Mouse (Mus musculus): ENCODE results near the gene Vrk1. TPM values are rescaled to one million over a fixed set of nuclear protein-coding genes. Genes with fewer than 3 reads are reported as not detected.

The Vrk1 gene
- polyA plus RNA-seq, 1 experiment = 10.3 TPM

GRCm38 (mm10) chr12:106027372-106027771 is 17.3 kb downstream of the Vrk1 start:
- H3K4me2 ChIP-seq (ENCODE audit: low read depth) = no peak overlapping the region
- no peak overlapping the region for H3K4me3 ChIP-seq
- peaks cover 43% of the 10 kb centered on the region for H3K79me2 ChIP-seq (ENCODE audit: control insufficient read depth, insufficient read depth)
- H3K36me3 ChIP-seq (ENCODE audit: control insufficient read depth, insufficient read depth) = no peaks in the 10 kb centered on the region
- no peak overlapping the region for H3ac ChIP-seq (ENCODE audit: control insufficient read depth, insufficient read length)
- H3K27me3 ChIP-seq (ENCODE audit: control insufficient read depth, insufficient read depth, insufficient read length) = no peaks in the 10 kb centered on the region
- TF ChIP-seq MYOG (IDR thresholded peaks at IDR 0.05; ENCODE audit: control insufficient read depth in 1 of 3, insufficient read depth in 1 of 3, insufficient read length in 2 of 3, low read depth in 2 of 3) (no peak), MYOD1 (IDR thresholded peaks at IDR 0.05; ENCODE audit: control insufficient read depth in 1 of 3, insufficient read length in 2 of 3, low read depth in 2 of 3) (no peak), E2F4 (IDR thresholded peaks at IDR 0.05; ENCODE audit: insufficient read depth) (no peak), POLR2AphosphoS2 (IDR thresholded peaks at IDR 0.05; ENCODE audit: insufficient read length, low read depth) (no peak), TCF12 (IDR thresholded peaks at IDR 0.05; ENCODE audit: insufficient read depth, poor library complexity, severe bottlenecking) (no peak), POLR2A (IDR thresholded peaks at IDR 0.05; ENCODE audit: insufficient read length, low read depth) (no peak), MAX (IDR thresholded peaks at IDR 0.05; ENCODE audit: low read depth) (no peak), USF1 (IDR thresholded peaks at IDR 0.05; ENCODE audit: low read depth) (no peak), CEBPB (IDR thresholded peaks at IDR 0.05; ENCODE audit: insufficient read depth, poor library complexity, severe bottlenecking) (no peak), TCF3 (IDR thresholded peaks at IDR 0.05; ENCODE audit: insufficient read length, low read depth) (no peak), REST (IDR thresholded peaks at IDR 0.05; ENCODE audit: insufficient read depth, insufficient read length) (no peak), SRF (IDR thresholded peaks at IDR 0.05; ENCODE audit: control insufficient read depth, insufficient read length, low read depth) (no peak)

GRCm38 (mm10) chr12:106029582-106029981 is 19.6 kb downstream of the Vrk1 start:
- no peaks in the 10 kb centered on the region for H3K27me3 ChIP-seq (ENCODE audit: control insufficient read depth, insufficient read depth, insufficient read length)
- no peak overlapping the region for H3K4me2 ChIP-seq (ENCODE audit: low read depth)
- no peaks in the 10 kb centered on the region for H3K36me3 ChIP-seq (ENCODE audit: control insufficient read depth, insufficient read depth)
- no peak overlapping the region for H3K4me3 ChIP-seq
- TF ChIP-seq SRF (IDR thresholded peaks at IDR 0.05; ENCODE audit: control insufficient read depth, insufficient read length, low read depth) (no peak), MYOD1 (IDR thresholded peaks at IDR 0.05; ENCODE audit: control insufficient read depth in 1 of 3, insufficient read length in 2 of 3, low read depth in 2 of 3) (no peak)
- no peak overlapping the region for H3ac ChIP-seq (ENCODE audit: control insufficient read depth, insufficient read length)
- H3K79me2 ChIP-seq (ENCODE audit: control insufficient read depth, insufficient read depth) = peaks cover 33% of the 10 kb centered on the region

GRCm38 (mm10) chr12:106030146-106030745 is 20.2 kb downstream of the Vrk1 start:
- H3ac ChIP-seq (ENCODE audit: control insufficient read depth, insufficient read length) = no peak overlapping the region
- H3K27me3 ChIP-seq (ENCODE audit: control insufficient read depth, insufficient read depth, insufficient read length) = no peaks in the 10 kb centered on the region
- H3K79me2 ChIP-seq (ENCODE audit: control insufficient read depth, insufficient read depth) = peaks cover 31% of the 10 kb centered on the region
- no peak overlapping the region for H3K4me3 ChIP-seq
- H3K4me2 ChIP-seq (ENCODE audit: low read depth) = no peak overlapping the region
- no peaks in the 10 kb centered on the region for H3K36me3 ChIP-seq (ENCODE audit: control insufficient read depth, insufficient read depth)
- TF ChIP-seq MYOD1 (IDR thresholded peaks at IDR 0.05; ENCODE audit: control insufficient read depth in 1 of 3, insufficient read length in 2 of 3, low read depth in 2 of 3) = no peak
- TF ChIP-seq TCF12 (IDR thresholded peaks at IDR 0.05; ENCODE audit: insufficient read depth, poor library complexity, severe bottlenecking) = no peak
- TF ChIP-seq POLR2AphosphoS2 (IDR thresholded peaks at IDR 0.05; ENCODE audit: insufficient read length, low read depth) = no peak
- TF ChIP-seq MAX (IDR thresholded peaks at IDR 0.05; ENCODE audit: low read depth) = no peak
- no peak for TF ChIP-seq CEBPB (IDR thresholded peaks at IDR 0.05; ENCODE audit: insufficient read depth, poor library complexity, severe bottlenecking)
- no peak for TF ChIP-seq POLR2A (IDR thresholded peaks at IDR 0.05; ENCODE audit: insufficient read length, low read depth)
- no peak for TF ChIP-seq REST (IDR thresholded peaks at IDR 0.05; ENCODE audit: insufficient read depth, insufficient read length)
- TF ChIP-seq USF1 (IDR thresholded peaks at IDR 0.05; ENCODE audit: low read depth) = no peak

- no peak overlapping the region for H3ac ChIP-seq (ENCODE audit: control insufficient read depth, insufficient read length)
- H3K4me2 ChIP-seq (ENCODE audit: low read depth) = no peak overlapping the region
- peaks cover 29% of the 10 kb centered on the region for H3K79me2 ChIP-seq (ENCODE audit: control insufficient read depth, insufficient read depth)
- no peak overlapping the region for H3K4me3 ChIP-seq
- TF ChIP-seq MYOG (IDR thresholded peaks at IDR 0.05; ENCODE audit: control insufficient read depth in 1 of 3, insufficient read depth in 1 of 3, insufficient read length in 2 of 3, low read depth in 2 of 3) (no peak), TCF3 (IDR thresholded peaks at IDR 0.05; ENCODE audit: insufficient read length, low read depth) (no peak), POLR2AphosphoS2 (IDR thresholded peaks at IDR 0.05; ENCODE audit: insufficient read length, low read depth) (no peak), REST (IDR thresholded peaks at IDR 0.05; ENCODE audit: insufficient read depth, insufficient read length) (no peak), CEBPB (IDR thresholded peaks at IDR 0.05; ENCODE audit: insufficient read depth, poor library complexity, severe bottlenecking) (no peak), POLR2A (IDR thresholded peaks at IDR 0.05; ENCODE audit: insufficient read length, low read depth) (no peak), SRF (IDR thresholded peaks at IDR 0.05; ENCODE audit: control insufficient read depth, insufficient read length, low read depth) (no peak)
- no peaks in the 10 kb centered on the region for H3K36me3 ChIP-seq (ENCODE audit: control insufficient read depth, insufficient read depth)
- H3K27me3 ChIP-seq (ENCODE audit: control insufficient read depth, insufficient read depth, insufficient read length) = no peaks in the 10 kb centered on the region
Observed at GRCm38 (mm10) chr12:106030796-106031195, 20.8 kb downstream of the Vrk1 start.

- Histone ChIP-seq H3K36me3 (ENCODE audit: control insufficient read depth, insufficient read depth) (no peaks in the 10 kb centered on the region), H3K27me3 (ENCODE audit: control insufficient read depth, insufficient read depth, insufficient read length) (no peaks in the 10 kb centered on the region), H3K79me2 (ENCODE audit: control insufficient read depth, insufficient read depth) (peaks cover 29% of the 10 kb centered on the region), H3K4me2 (ENCODE audit: low read depth) (no peak overlapping the region), H3K4me3 (no peak overlapping the region), H3ac (ENCODE audit: control insufficient read depth, insufficient read length) (no peak overlapping the region)
- TF ChIP-seq TCF12 (IDR thresholded peaks at IDR 0.05; ENCODE audit: insufficient read depth, poor library complexity, severe bottlenecking) (no peak), REST (IDR thresholded peaks at IDR 0.05; ENCODE audit: insufficient read depth, insufficient read length) (no peak), POLR2AphosphoS2 (IDR thresholded peaks at IDR 0.05; ENCODE audit: insufficient read length, low read depth) (no peak), MAX (IDR thresholded peaks at IDR 0.05; ENCODE audit: low read depth) (no peak), E2F4 (IDR thresholded peaks at IDR 0.05; ENCODE audit: insufficient read depth) (no peak), POLR2A (IDR thresholded peaks at IDR 0.05; ENCODE audit: insufficient read length, low read depth) (no peak), USF1 (IDR thresholded peaks at IDR 0.05; ENCODE audit: low read depth) (no peak)
Observed at GRCm38 (mm10) chr12:106031916-106032315, 21.9 kb downstream of the Vrk1 start.
